ENCODE assay signal across 8 mouse cellular contexts in genomic region chr11:60351388-60351787, GRCm38 (mm10). TPM values are rescaled to one million over a fixed set of nuclear protein-coding genes. Genes with fewer than 3 reads are reported as not detected.
DNase-seq lines count a peak whose midpoint lies in the region; ATAC-seq and TF ChIP-seq lines count a peak whose summit lies in the region.

No protein-coding gene starts in this region.

- H3K79me2 ChIP-seq in myocyte (ENCODE audit: control insufficient read depth, insufficient read depth) = peaks cover 34% of the 10 kb centered on the region

- TF ChIP-seq POLR2A in myocyte (IDR thresholded peaks at IDR 0.05; ENCODE audit: insufficient read length, low read depth) = no peak

- H3K36me3 ChIP-seq in myocyte (ENCODE audit: control insufficient read depth, insufficient read depth) = no peaks in the 10 kb centered on the region

- no peak for DNase-seq in left cerebral cortex, adult 2 months (ENCODE audit: extremely low spot score in 1 of 2, low spot score in 2 of 2)
- DNase-seq in left cerebral cortex, adult 9 months (ENCODE audit: low spot score in 2 of 2) = no peak
- DNase-seq in c-Kit-positive CD71-positive TER-119-positive erythroid progenitor cells, embryonic 14.5 days (ENCODE audit: low spot score) = peak; percentile 39
- DNase-seq in kidney, adult 8-10 months = peak; percentile 57 to 76
- DNase-seq in left cerebral cortex, postnatal 25 days (ENCODE audit: low spot score in 2 of 2) = no peak
- no peak for DNase-seq in thymus, postnatal 36 days

- peak overlapping the region; percentile 46 for H3ac ChIP-seq in myocyte (ENCODE audit: control insufficient read depth, insufficient read length)

- TF ChIP-seq CTCF in left cerebral cortex, adult 2 months (IDR thresholded peaks at IDR 0.05) = peak; percentile 18; the same call in 1 of the 2 replicates

- peak overlapping the region; percentile 83 for H3K4me3 ChIP-seq in left cerebral cortex, adult 2 months
- peak overlapping the region; percentile 73 for H3K4me3 ChIP-seq in myocyte

- H3K4me2 ChIP-seq in myocyte (ENCODE audit: low read depth) = peak overlapping the region; percentile 85

- no peak for ATAC-seq in activated CD4-positive, CD25-positive, alpha-beta regulatory T cell, adult 4 months

- intact Hi-C loops in left cerebral cortex, adult 2 months (cut with DNase I) = loop anchor here (5.0 kb wide), 3 partner anchors 34 to 186 kb away; partner anchors contain the start of gene Alkbh5
- intact Hi-C loops in left cerebral cortex, postnatal 25 days (cut with DNase I) = loop anchor here (5.0 kb wide), 1 partner anchor 46 kb away; no protein-coding TSS in a partner anchor

- no peaks in the 10 kb centered on the region for H3K27me3 ChIP-seq in myocyte (ENCODE audit: control insufficient read depth, insufficient read depth, insufficient read length)

- peak overlapping the region; percentile 98 for H3K27ac ChIP-seq in left cerebral cortex, adult 2 months

TF ChIP-seq in myocyte, 11 proteins besides CTCF, POLR2A, EP300 and RAD21:
- no peak for TF ChIP-seq TCF12 (IDR thresholded peaks at IDR 0.05; ENCODE audit: insufficient read depth, poor library complexity, severe bottlenecking)
- TF ChIP-seq E2F4 (IDR thresholded peaks at IDR 0.05; ENCODE audit: insufficient read depth) = no peak
- TF ChIP-seq TCF3 (IDR thresholded peaks at IDR 0.05; ENCODE audit: insufficient read length, low read depth) = no peak
- no peak for TF ChIP-seq MAX (IDR thresholded peaks at IDR 0.05; ENCODE audit: low read depth)
- no peak for TF ChIP-seq SRF (IDR thresholded peaks at IDR 0.05; ENCODE audit: control insufficient read depth, insufficient read length, low read depth)
TF ChIP-seq in myocyte: peak in this region for 0.

RNA-seq across cellular contexts. Expression of gene Tom1l2, which starts 1.3 kb away (rescaled TPM):
- total RNA-seq in left cerebral cortex, adult 2 months (2021) = 100 to 1,000 TPM; 216 to 221 TPM
- polyA plus RNA-seq in myocyte (2012; fragmentation: generic; extraction: Trizol) = 27.4 TPM
- polyA plus RNA-seq in activated CD4-positive, CD25-positive, alpha-beta regulatory T cell, adult 4 months (2017; shearing (Covaris generic)) = 10 to 100 TPM; 15.2 to 20.8 TPM
- 100 to 1,000 TPM; 200 to 203 TPM for total RNA-seq in left cerebral cortex, postnatal 25 days (2021)

RNA-seq across cellular contexts. Expression of gene Drc3, which starts 1.7 kb away (rescaled TPM):
- 10 to 100 TPM; 11.7 to 12.5 TPM for total RNA-seq in left cerebral cortex, adult 2 months (2021)
- polyA plus RNA-seq in myocyte (2012; fragmentation: generic; extraction: Trizol) = 0.08 TPM
- polyA plus RNA-seq in activated CD4-positive, CD25-positive, alpha-beta regulatory T cell, adult 4 months (2017; shearing (Covaris generic)) = under 1 TPM; 0.22 to 0.34 TPM
- total RNA-seq in left cerebral cortex, postnatal 25 days (2021) = 10 to 100 TPM in 1 of 2 experiments, 1 to 10 TPM in 1; 9.1 to 11.1 TPM

Comparison
In these comparisons a context has a peak if more than half of its experiments do, and no peak if none do; other contexts are left out.
1. DNase-seq: peak in c-Kit-positive CD71-positive TER-119-positive erythroid progenitor cells, embryonic 14.5 days (single experiment) and kidney, adult 8-10 months (2 of 2); none in left cerebral cortex, adult 2 months (0 of 2), left cerebral cortex, adult 9 months (0 of 2), left cerebral cortex, postnatal 25 days (0 of 2) and thymus, postnatal 36 days (0 of 2).